Mouse (Mus musculus) G1E (cell line): Measurements from ENCODE around the gene Hmgcs2. TPM values are rescaled to one million over a fixed set of nuclear protein-coding genes. Genes with fewer than 3 reads are reported as not detected.
"Not testable (repeated sequence)": the region's sequence is repeated elsewhere in the genome, so short reads cannot be mapped to it uniquely, and the experiment has no call there.

Source experiments
- ATAC-seq: 2 replicates; pipeline ENCODE4 v1.8.0; 2016; ENCODE audit warnings: mild to moderate bottlenecking; ENCODE audit not compliant: insufficient number of reproducible peaks, poor library complexity, low FRiP score, severe bottlenecking; ENCODE audit errors: extremely low read depth
- DNase-seq: peaks from one replicate; pipeline ENCODE4 v3.0.0; 2012; ENCODE audit warnings: low spot score
- H3K27me3 ChIP-seq: 2 replicates; pipeline ENCODE4 v1.6.1; 2012; ENCODE audit warnings: mild to moderate bottlenecking, low read length, inconsistent platforms; ENCODE audit not compliant: insufficient read depth
- H3K36me3 ChIP-seq: replicated peaks from 2 replicates; pipeline ENCODE3; 2012; ENCODE audit warnings: mild to moderate bottlenecking, inconsistent platforms
- H3K4me1 ChIP-seq: 2 replicates; pipeline ENCODE4 v1.6.1; 2012; ENCODE audit warnings: low read depth, low read length, inconsistent platforms, mixed read lengths; ENCODE audit not compliant: insufficient read depth
- H3K4me3 ChIP-seq: 2 replicates; pipeline ENCODE4 v1.5.1; 2012; ENCODE audit warnings: low read depth, mild to moderate bottlenecking, inconsistent platforms, low read length, moderate library complexity, mixed read lengths
- H3K9me3 ChIP-seq: replicated peaks from 2 replicates; pipeline ENCODE4 v1.6.1; 2012; ENCODE audit warnings: inconsistent platforms
- CTCF ChIP-seq: IDR thresholded peaks from 2 replicates; pipeline ENCODE4 v1.5.1; 2012; ENCODE audit warnings: low read depth, low read length, inconsistent platforms, mixed read lengths
- GATA1 ChIP-seq: IDR thresholded peaks from 2 replicates; pipeline ENCODE4 v1.6.1; 2012; ENCODE audit warnings: borderline replicate concordance, low read length, inconsistent platforms, mixed read lengths
- GATA2 ChIP-seq: IDR thresholded peaks from 2 replicates; pipeline ENCODE4 v1.6.1; 2012; ENCODE audit warnings: low read depth, low read length, inconsistent platforms, borderline replicate concordance
- POLR2AphosphoS5 ChIP-seq: IDR thresholded peaks from 2 replicates; pipeline ENCODE4 v1.6.1; 2012; ENCODE audit warnings: low read depth, low read length, inconsistent platforms; ENCODE audit not compliant: insufficient replicate concordance
- TAL1 ChIP-seq: conservative IDR thresholded peaks from 2 replicates; pipeline ENCODE4 v1.6.1; 2012; ENCODE audit warnings: low read depth, low read length, inconsistent platforms, mixed read lengths
- polyA plus RNA-seq: library from polyadenylated mRNA; stranded (reverse); fragments of >175 nt; gene quantifications from 2 replicates; pipeline ENCODE4 v1.2.3, GENCODE M21; 2012
- total RNA-seq, 2 experiments: library from RNA; stranded (forward) in 1 of 2; stranded (reverse) in 1 of 2; fragments of 200-1000 nt in 1 of 2; fragments of >200 nt in 1 of 2; fragmentation: Nextera tagmentation in 1 of 2; gene quantifications; 2 replicates each; pipeline ENCODE4 v1.2.3; 2014 to 2017

The Hmgcs2 gene
- total and polyA plus RNA-seq, 3 experiments: not detected

GRCm38 (mm10) chr3:98334010-98334409, 53.8 kb downstream of the Hmgcs2 start:
- ATAC-seq: no peak
- Histone ChIP-seq H3K27me3 (no peaks in the 10 kb centered on the region), H3K9me3 (peaks cover 56% of the 10 kb centered on the region), H3K4me1 (no peaks in the 10 kb centered on the region), H3K36me3 (no peaks in the 10 kb centered on the region), H3K4me3 (no peak overlapping the region)
- TF ChIP-seq GATA1 (no peak), CTCF (no peak)
- no peak for DNase-seq

- DNase-seq (no peak), ATAC-seq (no peak)
- Histone ChIP-seq H3K36me3 (no peaks in the 10 kb centered on the region), H3K27me3 (no peaks in the 10 kb centered on the region), H3K4me1 (no peaks in the 10 kb centered on the region), H3K4me3 (no peak overlapping the region), H3K9me3 (peaks cover 56% of the 10 kb centered on the region)
- no peak for TF ChIP-seq POLR2AphosphoS5
- TF ChIP-seq GATA1: no peak
- no peak for TF ChIP-seq TAL1
- no peak for TF ChIP-seq GATA2
- no peak for TF ChIP-seq CTCF
These were observed 55.1 kb downstream of the Hmgcs2 start for GRCm38 (mm10) chr3:98335331-98335730.

GRCm38 (mm10) chr3:98335886-98336285, 55.7 kb downstream of the Hmgcs2 start:
- Histone ChIP-seq H3K4me3 (no peak overlapping the region), H3K9me3 (peaks cover 54% of the 10 kb centered on the region), H3K27me3 (no peaks in the 10 kb centered on the region), H3K4me1 (no peaks in the 10 kb centered on the region), H3K36me3 (no peaks in the 10 kb centered on the region)
- TF ChIP-seq GATA1 (no peak), TAL1 (no peak), POLR2AphosphoS5 (no peak), CTCF (no peak), GATA2 (no peak)
- DNase-seq (no peak), ATAC-seq (no peak)

GRCm38 (mm10) chr3:98336661-98337654, 56.7 kb downstream of the Hmgcs2 start:
- Histone ChIP-seq H3K4me3 (no peak overlapping the region), H3K4me1 (no peaks in the 10 kb centered on the region), H3K36me3 (no peaks in the 10 kb centered on the region), H3K9me3 (peaks cover 59% of the 10 kb centered on the region), H3K27me3 (no peaks in the 10 kb centered on the region)
- no peak for DNase-seq
- ATAC-seq: no peak
- TF ChIP-seq GATA1: no peak
- no peak for TF ChIP-seq POLR2AphosphoS5
- TF ChIP-seq GATA2: no peak
- no peak for TF ChIP-seq TAL1
- TF ChIP-seq CTCF: no peak

GRCm38 (mm10) chr3:98338584-98339041, 58.4 kb downstream of the Hmgcs2 start:
- H3K36me3 ChIP-seq: no peaks in the 10 kb centered on the region
- no peak overlapping the region for H3K4me3 ChIP-seq
- H3K4me1 ChIP-seq: no peaks in the 10 kb centered on the region
- DNase-seq (no peak), ATAC-seq (no peak)
- H3K27me3 ChIP-seq: no peaks in the 10 kb centered on the region
- H3K9me3 ChIP-seq: peaks cover 59% of the 10 kb centered on the region
- TF ChIP-seq TAL1: no peak
- TF ChIP-seq POLR2AphosphoS5: no peak
- no peak for TF ChIP-seq GATA2
- TF ChIP-seq CTCF: no peak
- no peak for TF ChIP-seq GATA1

- no peaks in the 10 kb centered on the region for H3K4me1 ChIP-seq
- H3K36me3 ChIP-seq: no peaks in the 10 kb centered on the region
- no peak for TF ChIP-seq GATA1
- TF ChIP-seq CTCF: no peak
- no peak for TF ChIP-seq POLR2AphosphoS5
- no peak for TF ChIP-seq GATA2
- no peak for TF ChIP-seq TAL1
- no peaks in the 10 kb centered on the region for H3K27me3 ChIP-seq
- H3K9me3 ChIP-seq: peaks cover 55% of the 10 kb centered on the region
- DNase-seq: no peak
- ATAC-seq: no peak
- H3K4me3 ChIP-seq: no peak overlapping the region; the same call in 1 of the 2 replicates
These were observed 59.0 kb downstream of the Hmgcs2 start for GRCm38 (mm10) chr3:98339097-98339705.

- peaks cover 51% of the 10 kb centered on the region for H3K9me3 ChIP-seq
- H3K4me1 ChIP-seq, H3K36me3 ChIP-seq, H3K27me3 ChIP-seq, ATAC-seq, H3K4me3 ChIP-seq, DNase-seq: not testable (repeated sequence)
These were observed 59.5 kb downstream of the Hmgcs2 start, which contains the start of gene Phgdh for GRCm38 (mm10) chr3:98339706-98340109. Gene Phgdh (minus strand): TSS chr3:98339990.
